Mouse (Mus musculus) lung, postnatal 0 days (tissue): Measurements from ENCODE around the gene Dach1. TPM values are rescaled to one million over a fixed set of nuclear protein-coding genes. Genes with fewer than 3 reads are reported as not detected.

Experiments
- ATAC-seq: fragments of 200-750 bp; cut with Nextera tagmentation; 2 replicates; pipeline ENCODE4 v1.8.0; 2017; ENCODE audit warnings: moderate library complexity
- DNase-seq: peaks from one replicate; pipeline ENCODE4 v3.0.0-alpha.2; 2016; ENCODE audit warnings: low spot score
- H3K27ac ChIP-seq: fragments of 300-500 bp; sonication (generic); 2 replicates; pipeline ENCODE4 v1.5.1; 2014; ENCODE audit warnings: antibody characterized with exemption, mild to moderate bottlenecking, low read length, mixed read lengths
- H3K27me3 ChIP-seq: fragments of 300-500 bp; sonication (generic); replicated peaks from 2 replicates; pipeline ENCODE4 v1.6.1; 2014; ENCODE audit warnings: low read length, mixed read lengths; ENCODE audit not compliant: insufficient read depth
- H3K36me3 ChIP-seq: fragments of 300-500 bp; sonication (generic); 2 replicates; pipeline ENCODE4 v1.6.1; 2014; ENCODE audit warnings: low read length, mixed read lengths; ENCODE audit not compliant: insufficient read depth
- H3K4me1 ChIP-seq: fragments of 300-500 bp; sonication (generic); 2 replicates; pipeline ENCODE4 v1.6.1; 2014; ENCODE audit warnings: antibody characterized with exemption, low read depth, low read length, mixed read lengths; ENCODE audit not compliant: insufficient read depth
- H3K4me2 ChIP-seq: fragments of 300-500 bp; sonication (generic); replicated peaks from 2 replicates; pipeline ENCODE4 v1.6.1; 2014; ENCODE audit warnings: low read depth, mild to moderate bottlenecking, low read length, moderate library complexity, mixed read lengths
- H3K4me3 ChIP-seq: fragments of 300-500 bp; sonication (generic); 2 replicates; pipeline ENCODE4 v1.5.1; 2014; ENCODE audit warnings: low read depth, low read length
- H3K9ac ChIP-seq: fragments of 300-500 bp; sonication (generic); replicated peaks from 2 replicates; pipeline ENCODE4 v1.6.1; 2014; ENCODE audit warnings: low read depth, mild to moderate bottlenecking
- H3K9me3 ChIP-seq: fragments of 300-500 bp; sonication (generic); 2 replicates; pipeline ENCODE4 v1.6.1; 2016; ENCODE audit warnings: low read length, mixed read lengths
- CTCF ChIP-seq: IDR thresholded peaks from 2 replicates; pipeline ENCODE4 v1.5.1; 2016; ENCODE audit warnings: antibody characterized with exemption, mild to moderate bottlenecking
- EP300 ChIP-seq: IDR thresholded peaks from 2 replicates; pipeline ENCODE4 v1.6.1; 2016; ENCODE audit warnings: antibody characterized with exemption, mild to moderate bottlenecking, control low read depth
- WGBS: fragments of 180-500 bp; shearing (Covaris S2); extraction: QIAGEN DNeasy Blood & Tissue Kit; methylation state at CpG from one replicate; pipeline ENCODE4 v1.1.7; 2014; 5-methylcytosine and 5-hydroxymethylcytosine counted together
- polyA plus RNA-seq: library from polyadenylated mRNA; unstranded; fragments of >200 nt; fragmentation: Nextera tagmentation; extraction: Ambion mirVana; gene quantifications from 2 replicates; pipeline ENCODE4 v1.2.1, GENCODE M21; 2015

The Dach1 gene
- polyA plus RNA-seq, 1 experiment from 2014 or later: 4.2 TPM

- H3K4me1 ChIP-seq: no peaks in the 10 kb centered on the region
- DNase-seq (no peak), ATAC-seq (no peak)
- H3K27ac ChIP-seq: no peak overlapping the region
- no peaks in the 10 kb centered on the region for H3K27me3 ChIP-seq
- no peaks in the 10 kb centered on the region for H3K9me3 ChIP-seq
- H3K36me3 ChIP-seq: no peaks in the 10 kb centered on the region
- H3K4me3 ChIP-seq: no peak overlapping the region
- 32% methylated on average over 2 of the region's 2 CpGs for WGBS
- H3K4me2 ChIP-seq: no peak overlapping the region
- TF ChIP-seq EP300: no peak
- no peak for TF ChIP-seq CTCF
- H3K9ac ChIP-seq: no peak overlapping the region
Observed at GRCm38 (mm10) chr14:98049329-98049728, 120.2 kb downstream of the Dach1 start.

DNA sequence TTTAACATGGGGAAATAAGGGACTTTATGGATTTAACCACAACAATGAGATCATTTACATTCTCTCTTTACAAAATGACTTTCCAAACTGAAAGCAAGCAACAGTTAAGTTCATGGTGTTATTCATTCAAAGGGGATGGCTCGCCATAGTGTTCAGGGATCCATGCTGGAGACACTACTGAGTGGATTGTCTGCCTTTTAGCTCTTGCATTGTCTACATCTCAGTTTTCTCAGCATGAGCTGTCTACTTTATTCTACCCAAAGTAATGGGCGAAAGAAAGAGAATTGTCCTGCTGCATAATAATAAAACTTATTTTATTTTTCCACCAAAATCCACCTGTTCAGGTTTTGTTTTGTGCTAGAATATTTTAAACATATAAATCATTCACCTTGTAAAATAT, 121.2 kb downstream of the Dach1 start:
- DNase-seq (no peak), ATAC-seq (no peak)
- no peaks in the 10 kb centered on the region for H3K36me3 ChIP-seq
- H3K4me2 ChIP-seq: no peak overlapping the region
- no peaks in the 10 kb centered on the region for H3K9me3 ChIP-seq
- H3K4me1 ChIP-seq: no peaks in the 10 kb centered on the region
- no peaks in the 10 kb centered on the region for H3K27me3 ChIP-seq
- 85% methylated on average over 2 of the region's 2 CpGs for WGBS
- TF ChIP-seq CTCF: no peak
- no peak for TF ChIP-seq EP300
- no peak overlapping the region for H3K27ac ChIP-seq
- no peak overlapping the region for H3K9ac ChIP-seq
- H3K4me3 ChIP-seq: no peak overlapping the region

DNA sequence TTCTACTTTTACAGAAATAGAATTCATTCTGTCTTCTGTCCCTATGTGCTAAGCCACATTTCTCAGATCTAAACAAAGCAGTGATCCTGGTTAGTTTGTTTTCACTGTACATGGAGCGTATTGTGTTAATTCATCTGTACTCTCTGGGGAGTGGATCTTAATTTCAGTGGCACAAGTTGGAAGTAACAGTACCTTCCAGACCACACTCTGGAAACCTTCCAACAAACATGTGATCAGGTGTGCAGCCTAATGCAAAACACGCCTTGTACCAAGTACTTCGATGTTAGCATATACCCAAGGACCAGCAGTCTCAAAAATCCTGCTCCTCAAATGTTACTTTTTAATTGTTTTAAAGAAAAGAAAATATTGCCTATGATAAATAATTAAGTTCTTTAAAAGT, 121.9 kb downstream of the Dach1 start:
- Histone ChIP-seq H3K9me3 (no peaks in the 10 kb centered on the region), H3K36me3 (no peaks in the 10 kb centered on the region), H3K4me1 (no peaks in the 10 kb centered on the region), H3K27ac (no peak overlapping the region), H3K9ac (no peak overlapping the region), H3K27me3 (no peaks in the 10 kb centered on the region), H3K4me2 (no peak overlapping the region), H3K4me3 (no peak overlapping the region)
- no peak for DNase-seq
- TF ChIP-seq EP300: no peak
- no peak for TF ChIP-seq CTCF
- 86% methylated on average over 3 of the region's 3 CpGs for WGBS
- ATAC-seq: no peak

DNA sequence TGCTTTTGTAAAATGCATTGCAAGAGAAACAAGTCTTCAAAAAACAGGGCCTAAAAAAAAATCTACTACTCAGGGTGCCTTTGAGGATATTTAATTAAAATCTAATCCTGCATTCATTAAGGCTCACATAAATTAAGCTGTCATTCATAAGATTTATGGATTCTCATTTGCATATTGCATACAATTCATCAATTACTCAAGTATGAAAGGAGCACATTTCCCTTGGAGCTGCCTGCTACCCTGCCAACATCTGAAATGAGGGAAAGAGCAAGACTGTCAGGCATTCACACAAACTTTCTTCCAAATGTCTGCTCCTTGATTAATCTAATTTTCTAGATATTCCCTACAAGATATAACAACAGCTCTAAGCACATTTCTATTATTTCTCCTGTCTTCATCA, 122.6 kb downstream of the Dach1 start:
- no peak for DNase-seq
- H3K4me2 ChIP-seq: no peak overlapping the region
- TF ChIP-seq EP300 (no peak), CTCF (no peak)
- no peak overlapping the region for H3K27ac ChIP-seq
- no peaks in the 10 kb centered on the region for H3K27me3 ChIP-seq
- no peak overlapping the region for H3K9ac ChIP-seq
- ATAC-seq: no peak
- H3K4me3 ChIP-seq: no peak overlapping the region
- no peaks in the 10 kb centered on the region for H3K36me3 ChIP-seq
- H3K4me1 ChIP-seq: no peaks in the 10 kb centered on the region
- H3K9me3 ChIP-seq: no peaks in the 10 kb centered on the region

GRCm38 (mm10) chr14:98038524-98038923, 131.0 kb downstream of the Dach1 start:
- Histone ChIP-seq H3K4me1 (no peaks in the 10 kb centered on the region), H3K27ac (no peak overlapping the region), H3K4me2 (no peak overlapping the region), H3K9me3 (no peaks in the 10 kb centered on the region), H3K27me3 (no peaks in the 10 kb centered on the region), H3K9ac (no peak overlapping the region), H3K36me3 (no peaks in the 10 kb centered on the region), H3K4me3 (no peak overlapping the region)
- DNase-seq: no peak
- no peak for ATAC-seq
- 56% methylated on average over 1 of the region's 1 CpGs for WGBS
- TF ChIP-seq CTCF: no peak
- no peak for TF ChIP-seq EP300

- no peaks in the 10 kb centered on the region for H3K9me3 ChIP-seq
- TF ChIP-seq CTCF: no peak
- TF ChIP-seq EP300: no peak
- H3K4me1 ChIP-seq: no peaks in the 10 kb centered on the region
- no peaks in the 10 kb centered on the region for H3K27me3 ChIP-seq
- ATAC-seq (no peak), DNase-seq (no peak)
- WGBS: 56% methylated on average over 3 of the region's 3 CpGs
- H3K9ac ChIP-seq: no peak overlapping the region
- no peak overlapping the region for H3K27ac ChIP-seq
- no peak overlapping the region for H3K4me3 ChIP-seq
- no peaks in the 10 kb centered on the region for H3K36me3 ChIP-seq
- no peak overlapping the region for H3K4me2 ChIP-seq
Observed at GRCm38 (mm10) chr14:98037175-98037574, 132.4 kb downstream of the Dach1 start.

DNA sequence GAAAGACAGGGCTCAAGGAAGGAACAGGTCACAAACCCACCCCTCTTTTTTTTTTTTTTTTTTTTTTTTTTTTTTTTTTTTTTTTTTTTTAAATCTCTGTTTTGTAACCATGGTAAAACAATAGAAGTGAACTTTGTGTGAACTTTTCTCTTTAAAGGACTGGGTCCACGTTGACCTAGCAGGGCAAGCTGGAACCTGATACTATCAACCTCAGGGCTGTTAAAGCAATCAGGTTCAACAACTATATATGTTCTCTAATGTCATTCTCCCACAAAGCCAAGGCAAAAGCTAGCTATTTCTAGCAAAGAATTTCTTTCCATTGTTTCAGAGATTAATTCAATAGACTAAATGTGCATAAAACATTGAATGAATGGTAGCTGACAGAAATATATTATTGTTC, 134.3 kb downstream of the Dach1 start:
- no peaks in the 10 kb centered on the region for H3K27me3 ChIP-seq
- ATAC-seq (no peak), DNase-seq (no peak)
- no peak overlapping the region for H3K4me2 ChIP-seq
- H3K9ac ChIP-seq: no peak overlapping the region
- no peaks in the 10 kb centered on the region for H3K4me1 ChIP-seq
- WGBS: 7% methylated on average over 1 of the region's 1 CpGs
- H3K4me3 ChIP-seq: no peak overlapping the region
- no peaks in the 10 kb centered on the region for H3K36me3 ChIP-seq
- H3K9me3 ChIP-seq: no peaks in the 10 kb centered on the region
- TF ChIP-seq EP300: no peak
- TF ChIP-seq CTCF: no peak
- H3K27ac ChIP-seq: no peak overlapping the region
